Mouse (Mus musculus) limb, embryonic 13.5 days (tissue): Measurements from ENCODE around the gene Slc27a5. TPM values are rescaled to one million over a fixed set of nuclear protein-coding genes. Genes with fewer than 3 reads are reported as not detected.
A peak's percentile ranks its signal among the peaks of the same experiment; 100 is the strongest.

Experiments
- ATAC-seq: fragments of 200-750 bp; cut with Nextera tagmentation; 2 replicates; pipeline ENCODE4 v1.8.0; 2017; ENCODE audit warnings: low read depth, moderate number of reproducible peaks, moderate TSS enrichment; ENCODE audit not compliant: low FRiP score
- H3K27ac ChIP-seq: fragments of 300-500 bp; sonication (generic); 2 replicates; pipeline ENCODE4 v1.5.1; 2015; ENCODE audit warnings: inconsistent platforms, mild to moderate bottlenecking, moderate library complexity
- H3K27me3 ChIP-seq: fragments of 300-500 bp; sonication (generic); 2 replicates; pipeline ENCODE4 v1.6.1; 2015; ENCODE audit warnings: mild to moderate bottlenecking, inconsistent platforms
- H3K36me3 ChIP-seq: fragments of 300-500 bp; sonication (generic); 2 replicates; pipeline ENCODE4 v1.6.1; 2015; ENCODE audit warnings: inconsistent platforms, mild to moderate bottlenecking, moderate library complexity
- H3K4me1 ChIP-seq: fragments of 300-500 bp; sonication (generic); 2 replicates; pipeline ENCODE4 v1.6.1; 2015; ENCODE audit warnings: inconsistent platforms
- H3K4me2 ChIP-seq: fragments of 300-500 bp; sonication (generic); replicated peaks from 2 replicates; pipeline ENCODE4 v1.6.1; 2015; ENCODE audit warnings: inconsistent platforms, mild to moderate bottlenecking, moderate library complexity
- H3K4me3 ChIP-seq: fragments of 300-500 bp; sonication (generic); 2 replicates; pipeline ENCODE4 v1.5.1; 2015; ENCODE audit warnings: moderate library complexity, mild to moderate bottlenecking, inconsistent platforms
- H3K9ac ChIP-seq: fragments of 300-500 bp; sonication (generic); 2 replicates; pipeline ENCODE4 v1.6.1; 2015; ENCODE audit warnings: mild to moderate bottlenecking, inconsistent platforms
- H3K9me3 ChIP-seq: fragments of 300-500 bp; sonication (generic); 2 replicates; pipeline ENCODE4 v1.6.1; 2016; ENCODE audit warnings: inconsistent platforms
- WGBS: fragments of 180-500 bp; shearing (Covaris S2); methylation state at CpG from one replicate; pipeline ENCODE4 v1.1.7; 2015; 5-methylcytosine and 5-hydroxymethylcytosine counted together
- polyA plus RNA-seq: library from polyadenylated mRNA; unstranded; fragments of >200 nt; fragmentation: Nextera tagmentation; extraction: Ambion mirVana; gene quantifications from 2 replicates; pipeline ENCODE4 v1.2.1, GENCODE M21; 2015

Gene Slc27a5
- polyA plus RNA-seq, 1 experiment from 2014 or later, result 0.34 TPM

DNA sequence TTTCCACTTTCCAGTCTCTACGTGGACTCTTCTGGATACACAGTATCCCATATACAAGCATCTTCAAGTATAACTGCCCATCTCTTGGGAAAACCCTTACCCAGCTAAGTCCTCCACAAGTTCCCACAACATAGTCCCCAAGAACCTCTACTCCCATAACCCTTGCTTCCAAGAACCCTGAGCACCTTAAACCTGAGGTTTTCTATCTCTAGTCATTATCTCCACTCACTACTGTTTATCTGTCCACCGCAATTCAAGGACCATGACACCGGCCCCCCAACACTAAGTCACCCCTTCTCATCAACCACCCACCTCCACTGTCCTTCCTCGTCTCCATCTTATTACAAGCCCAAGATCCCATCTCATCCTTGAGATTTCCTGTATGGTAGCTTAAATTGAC is 38.8 kb upstream of the Slc27a5 start:
- H3K4me2 ChIP-seq, result peak overlapping the region; percentile 88
- 39% methylated on average over 4 of the region's 4 CpGs for WGBS
- ATAC-seq, result no peak
- H3K27me3 ChIP-seq, result peaks cover 13% of the 10 kb centered on the region
- H3K9ac ChIP-seq, result peak overlapping the region; percentile 97
- no peak overlapping the region for H3K27ac ChIP-seq
- H3K4me1 ChIP-seq, result peaks cover 47% of the 10 kb centered on the region
- H3K9me3 ChIP-seq, result no peaks in the 10 kb centered on the region
- H3K36me3 ChIP-seq, result peaks cover 35% of the 10 kb centered on the region
- peak overlapping the region; percentile 81 for H3K4me3 ChIP-seq

DNA sequence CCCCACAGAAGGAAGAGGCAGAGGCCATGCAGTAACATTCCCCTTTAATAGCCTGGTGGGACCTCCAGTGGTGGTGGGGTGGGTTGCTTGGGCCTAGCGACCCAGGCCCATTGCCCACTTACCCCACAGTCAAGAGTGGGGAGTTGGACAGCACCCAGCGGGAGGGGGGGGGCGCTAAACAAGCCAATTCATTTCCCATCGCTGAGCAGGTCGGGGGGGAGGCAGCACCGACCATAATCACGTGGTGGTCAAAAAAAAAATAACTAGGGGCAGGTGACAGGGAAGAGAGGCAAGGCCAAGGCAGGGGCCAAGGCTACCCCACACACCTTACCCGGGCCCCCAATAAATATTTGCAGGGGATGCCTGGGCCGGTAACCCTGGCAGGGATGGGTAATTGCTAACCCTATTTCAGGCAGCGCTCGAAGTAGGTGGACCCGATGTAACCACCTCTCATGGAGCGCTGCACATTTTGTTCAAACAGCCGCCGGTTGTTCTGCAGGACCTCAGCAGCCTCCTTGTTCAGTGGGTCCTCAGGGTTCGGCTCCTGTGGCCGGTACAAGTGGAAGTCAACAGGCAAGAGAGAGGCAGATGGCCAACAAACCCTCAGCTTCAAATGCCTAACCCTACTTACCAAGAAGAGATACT is 37.3 kb upstream of the Slc27a5 start:
- H3K4me2 ChIP-seq, result peak overlapping the region; percentile 88
- no peak for ATAC-seq
- peaks cover 47% of the 10 kb centered on the region for H3K4me1 ChIP-seq
- peaks cover 50% of the 10 kb centered on the region for H3K36me3 ChIP-seq
- no peaks in the 10 kb centered on the region for H3K27me3 ChIP-seq
- peak overlapping the region; percentile 97 for H3K9ac ChIP-seq
- no peaks in the 10 kb centered on the region for H3K9me3 ChIP-seq
- H3K4me3 ChIP-seq, result peak overlapping the region; percentile 61
- H3K27ac ChIP-seq, result peak overlapping the region; percentile 58; the same call in 1 of the 2 replicates
- WGBS, result 84% methylated on average over 17 of the region's 17 CpGs

DNA sequence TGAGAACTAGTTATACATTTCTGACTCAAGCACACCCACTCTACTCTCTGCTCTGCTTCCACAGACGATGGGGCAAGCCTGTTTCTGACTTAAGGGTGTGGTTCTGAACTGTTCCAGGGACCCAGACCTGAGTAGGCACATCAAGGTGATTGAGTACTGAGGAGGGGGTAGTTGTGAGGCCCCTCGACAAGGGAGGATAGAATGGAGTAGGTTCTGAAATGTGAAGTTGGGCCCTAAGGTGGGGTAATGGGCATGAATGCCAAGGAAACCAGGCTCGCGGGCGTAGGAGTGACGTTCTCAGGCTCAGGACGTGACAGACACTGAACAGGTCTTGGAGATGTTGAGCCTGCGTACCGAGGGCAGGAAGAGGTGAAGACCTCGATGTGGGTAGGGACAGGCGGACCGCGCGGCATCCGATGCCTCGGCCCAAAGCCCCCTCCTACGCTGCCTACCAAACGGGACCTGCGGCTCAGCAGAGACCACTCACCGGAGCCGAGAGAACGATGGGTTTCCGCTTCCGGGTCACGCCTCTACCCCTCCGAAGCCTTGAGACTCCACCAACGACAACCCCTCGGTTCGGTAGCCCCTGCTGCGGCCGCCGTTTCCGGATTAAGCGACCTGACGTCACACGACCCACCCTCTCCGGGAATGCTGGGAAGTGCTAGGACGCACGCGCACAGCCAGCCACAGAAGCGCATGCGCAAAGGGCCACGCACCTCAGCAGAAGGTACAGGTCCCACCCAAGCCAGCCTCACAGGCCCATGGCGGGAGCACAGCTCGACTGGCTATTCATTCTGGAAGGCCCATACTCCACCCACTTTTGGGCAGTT is 36.4 kb upstream of the Slc27a5 start, which contains the start of gene Chmp2a:
Gene Chmp2a (minus strand): TSS at position 660 of the 830 bp plus-strand sequence.
- H3K27ac ChIP-seq, result peak within 1 kb of the TSS; percentile 92
- no peaks in the 10 kb centered on the region for H3K9me3 ChIP-seq
- H3K4me2 ChIP-seq, result peak within 1 kb of the TSS; percentile 88
- H3K4me1 ChIP-seq, result peaks cover 47% of the 10 kb centered on the region
- H3K27me3 ChIP-seq, result no peaks in the 10 kb centered on the region
- peak within 1 kb of the TSS; percentile 97 for H3K9ac ChIP-seq
- peaks cover 59% of the 10 kb centered on the region for H3K36me3 ChIP-seq
- ATAC-seq, result peak; percentile 79
- H3K4me3 ChIP-seq, result peak within 1 kb of the TSS; percentile 61
- WGBS, result under 1% methylated on average over 45 of the region's 45 CpGs

DNA sequence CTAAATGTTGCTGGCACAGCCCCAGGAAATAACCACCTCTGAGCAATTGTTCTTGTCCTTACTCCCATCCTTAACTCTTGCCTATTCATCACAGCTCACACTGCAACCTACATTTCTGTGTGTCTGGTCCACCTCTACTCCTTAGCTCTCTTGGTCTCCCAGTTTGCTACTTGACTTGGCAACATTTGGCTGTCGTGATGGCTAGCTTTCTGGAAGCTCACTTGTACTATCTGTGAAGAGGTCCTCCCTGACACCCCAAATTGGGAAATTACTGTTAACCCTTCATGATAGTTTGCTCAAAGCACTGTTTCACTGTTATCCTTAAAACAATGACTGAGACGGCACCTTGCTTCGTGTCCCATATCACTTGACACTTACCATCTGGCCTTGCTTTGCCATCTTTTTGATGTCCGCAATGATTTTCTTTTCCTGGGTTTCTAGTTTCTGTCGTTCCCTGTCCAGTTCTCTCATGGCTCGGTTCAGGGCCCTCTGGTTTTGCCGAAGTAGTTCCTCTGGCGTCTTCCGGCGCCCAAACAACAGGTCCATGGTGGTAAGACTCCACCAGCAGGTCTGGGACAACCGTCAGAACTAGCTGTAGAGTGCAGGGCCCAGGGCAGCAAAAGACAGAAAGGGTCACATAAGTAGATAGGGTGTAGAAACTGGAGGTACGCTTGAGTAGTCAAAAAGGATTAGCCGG is 35.6 kb upstream of the Slc27a5 start:
- Histone ChIP-seq H3K27ac (peak overlapping the region; percentile 92), H3K4me1 (peaks cover 40% of the 10 kb centered on the region), H3K9ac (peak overlapping the region; percentile 83), H3K9me3 (no peaks in the 10 kb centered on the region), H3K4me2 (peak overlapping the region; percentile 88), H3K4me3 (peak overlapping the region; percentile 61), H3K36me3 (peaks cover 67% of the 10 kb centered on the region), H3K27me3 (no peaks in the 10 kb centered on the region)
- ATAC-seq, result no peak
- 52% methylated on average over 13 of the region's 13 CpGs for WGBS

DNA sequence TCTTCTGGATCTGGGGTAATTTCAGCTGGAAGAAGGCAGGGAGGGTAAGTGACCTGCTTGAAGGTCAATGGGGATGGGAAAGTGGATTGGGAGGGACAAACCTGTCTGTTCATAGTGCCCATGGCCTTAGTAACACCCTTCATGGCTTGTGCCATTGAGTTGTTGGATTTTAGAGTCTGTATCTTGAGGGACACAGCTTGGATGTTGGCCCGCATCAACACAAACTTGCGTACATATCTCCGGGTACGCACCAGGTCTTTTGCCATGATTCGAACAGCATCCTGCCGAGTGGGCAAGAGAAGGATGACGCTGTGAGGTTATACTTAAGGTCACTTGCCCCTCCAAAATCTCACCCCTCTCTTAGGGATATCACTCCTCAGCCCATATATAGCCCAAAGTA is 34.5 kb upstream of the Slc27a5 start:
- Histone ChIP-seq H3K27me3 (no peaks in the 10 kb centered on the region), H3K36me3 (peaks cover 78% of the 10 kb centered on the region), H3K9me3 (no peaks in the 10 kb centered on the region), H3K4me1 (peaks cover 39% of the 10 kb centered on the region), H3K9ac (peak overlapping the region; percentile 31; the same call in 1 of the 2 replicates), H3K4me3 (no peak overlapping the region), H3K27ac (no peak overlapping the region), H3K4me2 (no peak overlapping the region)
- ATAC-seq, result no peak
- 92% methylated on average over 7 of the region's 7 CpGs for WGBS

DNA sequence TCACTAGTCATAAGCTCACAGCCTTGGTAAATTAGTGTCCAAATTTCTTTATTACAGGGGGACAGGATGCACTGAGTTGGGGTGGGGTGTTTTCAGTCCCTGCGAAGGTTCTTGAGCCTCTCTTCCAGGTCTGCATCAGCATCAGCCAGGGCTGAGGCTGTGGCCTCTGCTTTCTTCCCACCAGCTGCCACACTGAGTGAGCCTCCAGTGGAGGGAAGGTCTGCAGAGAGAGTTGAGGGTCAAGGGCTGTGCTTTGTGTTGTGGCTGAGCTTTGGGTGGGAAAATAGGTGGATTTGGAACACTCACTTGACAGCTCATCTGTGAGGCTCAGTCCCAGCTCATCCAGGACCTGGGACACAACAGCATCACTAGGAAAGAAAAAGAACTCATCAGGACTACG is 34.0 kb upstream of the Slc27a5 start:
- Histone ChIP-seq H3K4me3 (no peak overlapping the region), H3K9me3 (no peaks in the 10 kb centered on the region), H3K4me2 (no peak overlapping the region), H3K27ac (no peak overlapping the region), H3K36me3 (peaks cover 83% of the 10 kb centered on the region), H3K27me3 (no peaks in the 10 kb centered on the region), H3K4me1 (peaks cover 40% of the 10 kb centered on the region), H3K9ac (no peak overlapping the region; the same call in 1 of the 2 replicates)
- WGBS, result 82% methylated on average over 2 of the region's 2 CpGs
- no peak for ATAC-seq

DNA sequence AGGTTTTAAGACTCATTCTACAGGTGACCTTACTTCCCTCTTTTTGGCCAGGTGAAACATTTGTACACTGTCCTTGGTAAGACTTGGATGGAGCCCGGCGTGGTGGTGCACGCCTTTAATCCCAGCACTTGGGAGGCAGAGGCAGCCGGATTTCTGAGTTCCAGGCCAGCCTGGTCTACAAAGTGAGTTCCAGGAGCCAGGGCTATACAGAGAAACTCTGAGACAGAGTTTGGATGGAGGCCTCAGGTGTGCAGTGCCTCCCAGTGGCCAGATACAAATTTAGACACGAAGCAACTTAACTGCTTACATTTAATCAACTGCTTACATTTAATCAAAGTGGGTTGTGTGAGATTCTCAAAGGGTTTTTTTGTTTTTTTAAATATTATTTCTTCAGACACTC is 33.1 kb upstream of the Slc27a5 start:
- H3K27me3 ChIP-seq, result no peaks in the 10 kb centered on the region
- H3K9me3 ChIP-seq, result no peaks in the 10 kb centered on the region
- peaks cover 40% of the 10 kb centered on the region for H3K4me1 ChIP-seq
- H3K4me3 ChIP-seq, result no peak overlapping the region
- no peak for ATAC-seq
- no peak overlapping the region for H3K27ac ChIP-seq
- no peak overlapping the region for H3K9ac ChIP-seq
- peaks cover 87% of the 10 kb centered on the region for H3K36me3 ChIP-seq
- 73% methylated on average over 5 of the region's 5 CpGs for WGBS
- no peak overlapping the region for H3K4me2 ChIP-seq

DNA sequence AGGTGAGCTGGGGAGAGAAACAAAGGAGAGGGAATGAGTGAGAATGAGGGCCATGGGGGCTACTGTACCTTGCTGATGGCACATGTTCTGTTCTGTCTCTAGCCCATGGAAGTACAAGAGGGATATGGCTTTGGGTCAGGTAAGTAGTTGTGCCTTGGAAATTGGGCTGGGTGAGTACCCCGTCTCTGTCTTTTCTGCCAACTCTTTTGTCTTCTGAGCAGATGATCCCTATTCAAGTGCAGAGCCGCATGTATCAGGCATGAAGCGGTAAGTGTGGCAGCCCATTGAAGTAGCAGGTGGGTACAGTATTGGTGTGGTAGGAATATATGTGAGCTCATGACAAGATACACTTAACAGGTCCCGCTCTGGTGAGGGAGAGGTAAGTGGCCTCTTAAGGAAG is 31.0 kb upstream of the Slc27a5 start:
- Histone ChIP-seq H3K4me3 (no peak overlapping the region), H3K27ac (no peak overlapping the region; the same call in 1 of the 2 replicates), H3K4me1 (peaks cover 32% of the 10 kb centered on the region), H3K36me3 (peaks cover 83% of the 10 kb centered on the region), H3K9ac (no peak overlapping the region), H3K27me3 (no peaks in the 10 kb centered on the region), H3K9me3 (no peaks in the 10 kb centered on the region), H3K4me2 (no peak overlapping the region)
- ATAC-seq, result no peak
- 91% methylated on average over 4 of the region's 4 CpGs for WGBS

DNA sequence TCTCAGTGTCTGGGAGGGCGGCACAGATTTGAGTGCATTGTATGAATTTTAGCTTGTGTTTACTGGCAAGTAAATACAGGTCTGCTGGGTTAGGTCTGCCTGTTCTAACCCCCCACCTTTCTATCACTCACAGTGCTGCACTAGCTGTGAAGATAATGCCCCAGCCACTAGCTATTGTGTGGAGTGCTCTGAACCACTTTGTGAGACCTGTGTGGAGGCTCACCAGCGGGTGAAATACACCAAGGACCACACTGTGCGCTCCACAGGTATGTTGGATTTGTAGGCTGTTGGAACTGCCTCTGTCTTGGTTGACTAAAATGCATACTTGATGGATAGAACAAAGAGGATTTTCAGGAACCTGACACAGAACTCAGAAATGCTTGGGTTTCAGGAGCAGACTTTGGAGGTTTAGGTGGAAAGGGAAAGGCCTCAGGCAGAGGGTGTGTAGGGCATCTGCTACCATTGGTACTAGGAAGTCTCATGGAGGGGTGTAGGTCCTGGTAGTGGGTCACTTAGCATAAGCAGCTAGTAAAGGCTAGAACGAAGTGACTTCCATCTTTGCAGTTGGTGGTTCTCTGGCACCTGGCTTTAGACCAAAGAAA is 27.6 kb upstream of the Slc27a5 start:
- H3K36me3 ChIP-seq, result peaks cover 53% of the 10 kb centered on the region
- no peak for ATAC-seq
- H3K4me3 ChIP-seq, result peak overlapping the region; percentile 84
- no peaks in the 10 kb centered on the region for H3K9me3 ChIP-seq
- 34% methylated on average over 4 of the region's 4 CpGs for WGBS
- H3K27ac ChIP-seq, result peak overlapping the region; percentile 99; the same call in 1 of the 2 replicates
- H3K27me3 ChIP-seq, result no peaks in the 10 kb centered on the region
- peaks cover 22% of the 10 kb centered on the region for H3K4me1 ChIP-seq
- H3K4me2 ChIP-seq, result peak overlapping the region; percentile 100
- H3K9ac ChIP-seq, result peak overlapping the region; percentile 98

DNA sequence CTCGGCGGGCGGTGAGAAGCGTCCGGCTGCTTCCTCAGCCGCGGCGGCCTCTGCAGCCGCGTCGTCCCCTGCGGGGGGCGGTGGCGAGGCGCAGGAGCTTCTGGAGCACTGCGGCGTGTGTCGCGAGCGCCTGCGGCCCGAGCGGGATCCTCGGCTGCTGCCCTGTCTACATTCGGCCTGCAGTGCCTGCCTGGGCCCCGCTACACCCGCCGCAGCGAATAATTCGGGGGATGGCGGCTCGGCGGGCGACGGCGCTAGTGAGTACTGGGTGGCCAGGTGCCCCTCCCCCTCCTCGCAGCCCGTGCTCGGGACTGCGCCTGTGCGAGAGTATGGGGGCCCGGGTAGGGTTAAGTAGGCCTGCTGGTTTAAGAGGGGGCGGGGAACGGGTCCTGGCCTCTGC is 26.8 kb upstream of the Slc27a5 start:
- peaks cover 22% of the 10 kb centered on the region for H3K4me1 ChIP-seq

DNA sequence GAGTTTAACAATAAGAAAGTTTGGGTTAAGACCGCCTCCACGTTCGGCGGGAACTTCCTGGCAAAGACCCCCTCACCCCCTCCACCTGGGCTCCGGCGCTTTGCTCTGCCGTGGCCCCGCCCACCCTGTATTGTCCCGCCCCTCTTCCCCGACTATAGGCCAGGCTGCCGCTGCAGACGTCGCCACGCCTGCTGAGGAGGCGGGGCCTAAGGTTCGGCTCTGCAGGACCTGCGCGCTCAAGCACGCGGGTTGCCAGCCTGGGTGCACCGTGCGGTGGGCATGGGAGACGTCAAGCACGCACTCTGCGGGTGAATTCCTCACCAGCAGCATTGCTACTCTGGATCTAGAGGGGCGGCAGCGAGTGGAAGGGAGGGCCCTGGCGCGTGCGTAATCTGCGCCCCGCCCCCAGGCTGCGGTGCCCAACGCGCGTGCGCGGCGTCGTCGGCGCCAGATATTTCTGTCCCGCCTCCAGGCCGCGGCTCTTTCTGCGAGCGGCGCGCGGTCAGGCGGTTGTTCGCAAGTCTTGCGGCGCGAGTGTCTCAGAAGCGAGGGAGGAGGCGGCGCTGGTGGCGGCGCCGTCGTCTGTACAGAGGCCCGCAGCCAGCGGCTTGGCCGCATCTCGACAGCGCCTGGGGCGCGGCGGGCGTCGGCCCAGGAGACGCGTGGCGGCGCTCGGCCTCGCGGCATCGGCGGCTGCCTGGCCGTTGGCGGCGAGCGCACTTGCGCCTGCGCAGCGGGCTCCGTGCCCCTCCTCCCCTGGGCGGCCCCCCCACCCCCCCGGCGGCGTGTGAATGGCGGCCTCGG is 26.1 kb upstream of the Slc27a5 start:
- no peaks in the 10 kb centered on the region for H3K9me3 ChIP-seq
- H3K9ac ChIP-seq, result peak overlapping the region; percentile 98
- H3K4me1 ChIP-seq, result peaks cover 22% of the 10 kb centered on the region
- H3K4me2 ChIP-seq, result peak overlapping the region; percentile 100
- peak overlapping the region; percentile 99 for H3K27ac ChIP-seq
- H3K36me3 ChIP-seq, result peaks cover 38% of the 10 kb centered on the region
- peak; percentile 88 for ATAC-seq
- WGBS, result under 1% methylated on average over 67 of the region's 95 CpGs
- H3K27me3 ChIP-seq, result no peaks in the 10 kb centered on the region
- peak overlapping the region; percentile 84 for H3K4me3 ChIP-seq

More for the DNA sequence above, 26.8 kb upstream of the Slc27a5 start:
- H3K27ac ChIP-seq, result peak overlapping the region; percentile 99
- H3K9ac ChIP-seq, result peak overlapping the region; percentile 98
- peak overlapping the region; percentile 100 for H3K4me2 ChIP-seq
- H3K27me3 ChIP-seq, result no peaks in the 10 kb centered on the region
- WGBS, result under 1% methylated on average over 37 of the region's 44 CpGs
- H3K9me3 ChIP-seq, result no peaks in the 10 kb centered on the region
- peak overlapping the region; percentile 84 for H3K4me3 ChIP-seq
- peak; percentile 58 for ATAC-seq
- peaks cover 45% of the 10 kb centered on the region for H3K36me3 ChIP-seq
